Mouse (Mus musculus): ENCODE data around the gene 2610001J05Rik.
A peak's percentile ranks its signal among the peaks of the same experiment; 100 is the strongest.
"Not testable (repeated sequence)": the region's sequence is repeated elsewhere in the genome, so short reads cannot be mapped to it uniquely, and the experiment has no call there.

Gene 2610001J05Rik

GRCm38 (mm10) chr6:13870919-13871624 is at the start of gene 2610001J05Rik:
2610001J05Rik (minus strand) TSS chr6:13871518.
- DNase-seq: peak; percentile 87

GRCm38 (mm10) chr6:13909762-13910537 is 38.6 kb upstream of the 2610001J05Rik start:
- no peak for DNase-seq

DNA sequence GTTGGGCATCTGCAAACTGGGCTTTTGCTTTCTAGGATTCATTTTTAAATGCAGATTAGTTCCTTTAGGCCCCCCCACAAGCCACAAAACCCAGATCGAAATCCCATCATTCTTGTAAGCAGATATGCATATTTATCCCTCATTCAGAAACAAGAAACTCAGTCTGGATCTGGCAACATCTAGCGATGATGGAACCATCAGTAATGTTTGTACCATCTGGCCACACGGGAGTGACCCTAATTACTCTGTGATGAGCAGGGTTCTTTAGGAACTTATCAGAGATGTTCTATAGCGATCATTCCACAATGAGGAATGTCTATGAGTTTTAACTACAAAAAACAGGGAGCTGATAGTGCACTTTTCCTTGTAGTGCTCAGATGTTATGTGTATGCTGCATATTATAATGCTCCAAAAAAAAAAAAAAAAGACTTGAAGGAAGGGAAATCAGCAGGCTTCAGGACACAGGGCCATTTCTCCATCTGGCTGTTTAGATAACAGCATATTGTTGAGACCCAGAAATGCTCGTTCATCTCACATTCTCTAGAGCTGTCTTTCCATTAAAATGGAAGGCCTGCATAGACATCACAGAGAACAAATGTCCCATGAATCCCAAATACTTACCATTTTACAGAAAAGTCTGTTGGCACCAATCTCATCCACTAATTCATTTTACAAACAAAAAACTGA is 31.8 kb upstream of the 2610001J05Rik start:
- DNase-seq: no peak

- no peak for DNase-seq
These were observed 13.7 kb upstream of the 2610001J05Rik start for GRCm38 (mm10) chr6:13884877-13885592.

- no peak for DNase-seq
These were observed 11.6 kb upstream of the 2610001J05Rik start for GRCm38 (mm10) chr6:13882919-13883318.

DNA sequence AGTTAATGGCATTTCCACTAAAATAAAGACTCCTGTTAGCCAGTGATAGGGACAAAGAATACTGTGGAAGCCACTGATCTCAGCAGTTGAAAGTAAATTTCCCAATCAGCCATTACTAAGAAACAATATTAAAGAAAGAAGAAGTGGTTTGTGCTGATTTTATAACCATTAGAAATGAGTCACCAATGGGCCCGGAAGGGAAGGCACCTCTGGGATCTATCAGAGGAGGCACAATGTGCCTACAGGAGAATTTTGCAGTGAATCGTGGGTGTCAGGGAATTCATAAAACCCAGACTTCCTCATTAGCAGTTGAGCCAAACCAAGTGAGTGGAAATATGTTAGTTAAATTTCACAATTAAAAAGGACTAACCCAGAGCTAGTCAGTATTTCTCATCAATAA is 2.6 kb upstream of the 2610001J05Rik start:
- DNase-seq: no peak

DNA sequence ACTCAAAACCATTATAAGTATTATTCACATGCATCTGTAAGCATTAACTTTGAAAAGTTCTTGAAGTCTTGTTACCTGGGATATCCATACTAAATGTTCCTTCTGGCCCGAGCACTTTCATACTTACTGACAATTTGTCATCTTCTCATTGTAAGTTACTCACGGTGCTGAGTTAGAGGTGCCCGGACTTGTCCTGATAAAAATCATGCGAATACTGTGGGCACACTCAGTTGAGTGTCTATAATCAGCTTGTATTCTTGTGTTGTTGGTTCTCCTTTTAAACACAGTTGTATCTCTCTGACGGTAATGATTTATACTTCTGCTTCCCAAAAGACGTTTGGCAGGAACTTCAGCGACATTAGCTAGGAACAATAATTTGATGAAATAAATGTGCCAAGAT is 758 bp upstream of the 2610001J05Rik start:
- no peak for DNase-seq

GRCm38 (mm10) chr6:13871625-13871958 is 274 bp upstream of the 2610001J05Rik start:
- DNase-seq: no peak

GRCm38 (mm10) chr6:13870289-13870741 is 1.0 kb downstream of the 2610001J05Rik start:
- DNase-seq: peak; percentile 9

DNA sequence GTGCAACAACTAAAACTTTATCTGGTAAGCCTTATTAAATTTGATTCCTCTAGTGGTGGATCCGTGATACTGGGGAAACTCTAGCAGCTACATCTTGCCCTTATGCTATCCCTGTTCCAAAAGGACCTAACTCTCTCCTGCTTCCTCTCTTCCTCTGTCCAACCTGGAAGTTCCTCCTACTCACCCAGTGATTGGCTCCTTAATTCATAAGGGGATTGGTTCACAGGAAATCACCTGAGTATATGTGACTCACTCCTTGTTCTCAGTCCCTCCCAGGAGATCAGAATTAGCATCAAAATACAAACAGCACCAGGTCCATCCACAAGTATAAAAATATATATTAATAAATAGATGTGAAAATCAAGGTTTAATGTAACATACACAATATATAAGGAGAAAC is 10.7 kb downstream of the 2610001J05Rik start:
- DNase-seq: no peak

GRCm38 (mm10) chr6:13859877-13860585 is 11.3 kb downstream of the 2610001J05Rik start:
- no peak for DNase-seq

GRCm38 (mm10) chr6:13854230-13854629 is 17.1 kb downstream of the 2610001J05Rik start:
- DNase-seq: no peak

GRCm38 (mm10) chr6:13853244-13853643 is 18.1 kb downstream of the 2610001J05Rik start:
- no peak for DNase-seq

DNA sequence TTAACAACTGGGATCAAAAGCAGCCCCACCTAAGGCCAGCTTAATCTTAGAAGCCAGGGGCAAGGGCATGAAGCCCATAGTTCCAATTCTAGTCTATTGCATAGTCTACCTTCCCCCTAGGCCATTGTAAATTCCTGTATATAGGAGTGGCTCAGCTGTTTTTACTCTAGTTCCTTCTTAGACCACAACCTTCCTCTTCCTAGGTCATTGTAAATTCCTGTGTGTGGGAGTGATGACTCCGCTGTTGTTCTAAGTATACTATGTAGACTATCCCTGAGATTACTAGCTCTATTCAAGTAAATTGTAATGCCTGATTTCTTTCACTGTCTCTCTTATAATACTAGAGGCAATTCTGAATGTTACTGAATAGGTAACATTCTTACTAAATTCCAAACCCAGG is 25.3 kb downstream of the 2610001J05Rik start:
- not testable (repeated sequence) for DNase-seq

DNA sequence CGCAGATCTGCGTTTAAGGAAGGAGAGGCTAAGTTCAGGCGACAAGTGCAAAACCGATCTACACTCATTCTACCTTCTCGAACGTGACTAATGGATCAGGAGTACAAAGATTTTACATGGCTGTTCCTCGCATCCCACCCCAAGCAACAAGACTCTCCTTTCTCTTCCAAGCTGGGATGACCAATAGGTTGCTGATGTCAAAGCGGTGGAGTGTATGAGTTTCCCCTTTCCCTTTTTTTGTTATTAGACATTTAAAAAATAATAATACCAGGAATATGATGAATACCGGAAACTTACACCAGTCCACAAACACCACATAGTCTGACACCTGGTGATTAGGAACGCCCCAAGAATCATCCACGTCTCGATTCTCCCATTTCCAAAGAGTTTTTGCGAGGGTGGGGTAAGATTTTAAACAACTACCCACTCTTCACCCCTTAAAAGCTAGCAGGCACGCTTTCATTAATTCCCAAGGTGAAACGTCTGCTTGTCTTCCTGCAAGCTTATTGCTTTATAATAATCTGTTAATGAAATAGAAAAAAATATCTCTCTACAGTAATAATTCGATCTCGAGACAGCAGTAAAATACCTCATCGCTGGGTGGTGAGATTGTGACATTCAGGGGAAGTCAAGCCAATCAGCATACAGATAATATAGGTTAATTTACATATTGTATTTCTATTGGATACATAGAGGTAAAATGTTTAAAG is 31.8 kb downstream of the 2610001J05Rik start, which contains the start of gene Gpr85:
Gene Gpr85, minus strand, starts transcription at position 598 of the 710 bp plus-strand sequence.
- no peak for DNase-seq

DNA sequence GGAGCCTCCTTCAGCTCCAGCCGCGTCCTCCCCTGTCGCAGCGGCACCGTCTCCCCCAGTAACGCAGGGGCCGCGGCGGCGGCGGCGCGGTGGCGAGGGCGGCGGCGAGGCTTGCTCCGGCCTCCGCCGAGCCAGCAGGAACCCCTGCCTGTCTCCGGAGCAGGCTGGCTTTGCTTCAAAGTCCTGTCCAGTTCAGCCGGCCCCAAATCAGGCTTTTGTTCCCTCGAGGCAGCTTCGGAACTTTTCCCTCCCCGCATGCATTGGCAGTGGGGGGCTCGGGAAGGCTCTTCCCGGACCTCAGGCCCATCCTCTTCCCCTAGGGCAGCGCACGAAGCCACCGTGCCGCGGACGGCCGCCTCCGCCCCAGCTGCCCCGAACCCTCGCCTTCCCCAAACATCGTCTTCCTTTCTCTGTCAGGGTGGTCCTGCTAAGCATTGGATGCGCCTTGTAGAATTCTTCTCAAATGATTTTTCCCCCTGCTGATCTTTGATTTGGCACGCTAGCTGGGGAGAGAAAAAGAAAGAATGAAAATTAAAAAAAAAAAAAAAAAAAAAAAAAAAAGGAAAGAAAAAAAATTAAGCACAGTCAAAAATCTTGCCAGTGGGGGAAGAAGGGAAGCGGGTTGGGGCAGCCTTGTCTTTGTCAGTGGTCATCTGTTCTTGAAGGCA is 32.5 kb downstream of the 2610001J05Rik start:
- peak; percentile 43 for DNase-seq

- no peak for DNase-seq
These were observed 33.2 kb downstream of the 2610001J05Rik start for GRCm38 (mm10) chr6:13837916-13838676.

DNA sequence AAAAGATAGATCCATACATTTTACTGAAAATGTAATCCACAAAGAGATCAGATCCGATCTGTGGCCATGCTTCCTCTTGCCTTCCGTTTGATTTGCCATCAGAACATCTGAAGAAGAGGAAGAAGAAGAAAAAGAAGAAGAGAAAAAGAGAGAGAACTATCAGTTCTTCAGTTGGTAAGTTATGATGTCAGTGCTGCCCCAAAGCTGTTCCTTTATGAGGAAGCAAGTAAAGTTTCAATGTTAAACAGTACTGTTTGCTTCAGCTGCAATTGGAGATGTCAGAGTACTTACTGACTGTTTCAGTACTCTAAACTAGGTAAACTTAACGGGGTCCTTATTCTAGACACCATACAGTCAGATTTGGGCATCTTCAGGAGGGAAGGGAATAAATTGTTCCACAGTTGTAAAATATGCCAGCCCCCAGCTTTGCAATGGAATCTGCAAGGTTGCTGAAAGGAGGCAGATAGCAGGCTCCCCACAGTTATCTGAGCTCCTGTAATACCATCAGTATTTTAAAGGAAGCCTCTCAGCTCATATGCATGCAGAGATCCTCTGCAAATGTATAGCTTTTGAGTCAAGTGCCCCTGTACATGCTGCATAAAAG is 34.2 kb downstream of the 2610001J05Rik start:
- DNase-seq: no peak
